Mouse (Mus musculus): Measurements from ENCODE around the gene Prr12. TPM values are rescaled to one million over a fixed set of nuclear protein-coding genes. Genes with fewer than 3 reads are reported as not detected.
"Not testable (repeated sequence)": the region's sequence is repeated elsewhere in the genome, so short reads cannot be mapped to it uniquely, and the experiment has no call there.

Gene Prr12
- polyA plus RNA-seq (2011; ENCODE audit: insufficient read depth, insufficient read length, low replicate concordance, missing spikeins) = 8.6 and 14.3 TPM in 2 replicates

DNA sequence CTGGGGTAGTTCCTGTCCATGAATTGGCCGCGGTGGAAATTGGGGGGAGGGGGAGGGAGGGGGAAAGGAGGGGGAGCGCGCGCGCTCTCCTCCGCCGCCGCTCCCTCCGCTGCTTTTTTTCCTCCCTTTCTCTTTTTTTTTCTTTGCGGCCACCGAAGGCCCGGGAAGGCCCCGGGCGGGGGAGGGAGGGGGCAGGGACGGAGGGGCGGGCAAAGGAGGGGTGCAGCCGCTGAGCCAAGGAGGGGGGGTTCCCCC, at the start of gene Prr12:
Gene Prr12 (minus strand): TSS at position 20 of the 255 bp plus-strand sequence.
- Histone ChIP-seq H3K4me1 (ENCODE audit: control insufficient read depth, insufficient read depth, low read length) (peaks cover 5% of the 10 kb centered on the region), H3K4me3 (replicated peaks; ENCODE audit: control insufficient read depth, low read depth, low read length) (peak within 1 kb of the TSS; percentile 69), H3K27ac (ENCODE audit: control insufficient read depth, insufficient read depth, low read depth, low read length, poor library complexity) (peak within 1 kb of the TSS; percentile 92)
- TF ChIP-seq POLR2A (IDR thresholded peaks at IDR 0.05; ENCODE audit: borderline replicate concordance, control insufficient read depth, low read depth, low read length) (no peak), CTCF (IDR thresholded peaks at IDR 0.05; ENCODE audit: control insufficient read depth, insufficient read depth, low read length) (no peak)
- 0% methylated on average over 14 of the region's 18 CpGs for WGBS

DNA sequence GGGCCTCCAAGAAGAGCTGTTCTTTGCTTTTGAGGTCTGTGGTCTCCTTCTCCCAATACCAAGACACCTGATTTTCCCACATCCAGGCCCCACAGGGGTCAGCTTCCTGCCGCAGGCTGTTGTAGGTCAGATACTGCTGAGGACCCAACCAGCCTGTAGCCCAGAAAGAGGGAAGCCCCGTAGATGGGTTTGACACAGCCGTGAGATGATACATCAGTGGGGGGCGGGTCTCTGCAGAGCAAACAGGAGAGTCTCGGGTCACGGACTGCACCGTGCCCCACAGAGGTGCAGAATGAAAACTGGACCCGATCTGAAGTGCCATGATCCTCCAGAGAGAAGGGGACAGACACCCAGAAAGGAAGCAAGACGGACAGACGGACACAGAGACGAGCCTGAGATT, 49.8 kb upstream of the Prr12 start:
- H3K27ac ChIP-seq (ENCODE audit: control insufficient read depth, insufficient read depth, low read depth, low read length, poor library complexity) = no peak overlapping the region
- TF ChIP-seq POLR2A (IDR thresholded peaks at IDR 0.05; ENCODE audit: borderline replicate concordance, control insufficient read depth, low read depth, low read length) (no peak), CTCF (IDR thresholded peaks at IDR 0.05; ENCODE audit: control insufficient read depth, insufficient read depth, low read length) (no peak)
- H3K4me1 ChIP-seq (ENCODE audit: control insufficient read depth, insufficient read depth, low read length) = no peaks in the 10 kb centered on the region
- H3K4me3 ChIP-seq (replicated peaks; ENCODE audit: control insufficient read depth, low read depth, low read length) = no peak overlapping the region
- WGBS = 69% methylated on average over 11 of the region's 11 CpGs

DNA sequence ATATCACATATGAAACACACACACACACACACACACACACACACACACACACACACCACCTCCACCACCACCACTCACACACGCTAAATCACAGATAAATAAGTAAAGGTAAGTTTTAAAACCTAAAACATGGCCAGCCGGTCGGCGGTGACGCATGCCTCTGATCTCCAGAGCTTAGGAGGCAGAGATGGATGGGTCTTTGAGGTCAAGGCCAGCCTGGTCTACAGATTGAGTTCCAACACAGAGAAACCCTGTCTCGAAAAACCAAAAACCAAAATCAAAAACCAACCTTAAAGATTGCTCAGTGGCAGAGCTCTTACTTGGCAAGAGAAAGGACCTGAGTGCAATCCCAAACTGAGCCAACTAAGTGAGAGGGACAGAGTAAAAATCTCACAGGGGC, 47.4 kb upstream of the Prr12 start:
- no peak overlapping the region for H3K27ac ChIP-seq (ENCODE audit: control insufficient read depth, insufficient read depth, low read depth, low read length, poor library complexity)
- 88% methylated on average over 6 of the region's 6 CpGs for WGBS
- no peak for TF ChIP-seq CTCF (IDR thresholded peaks at IDR 0.05; ENCODE audit: control insufficient read depth, insufficient read depth, low read length)
- TF ChIP-seq POLR2A (IDR thresholded peaks at IDR 0.05; ENCODE audit: borderline replicate concordance, control insufficient read depth, low read depth, low read length) = no peak
- H3K4me1 ChIP-seq (ENCODE audit: control insufficient read depth, insufficient read depth, low read length) = no peaks in the 10 kb centered on the region
- H3K4me3 ChIP-seq (replicated peaks; ENCODE audit: control insufficient read depth, low read depth, low read length) = no peak overlapping the region

DNA sequence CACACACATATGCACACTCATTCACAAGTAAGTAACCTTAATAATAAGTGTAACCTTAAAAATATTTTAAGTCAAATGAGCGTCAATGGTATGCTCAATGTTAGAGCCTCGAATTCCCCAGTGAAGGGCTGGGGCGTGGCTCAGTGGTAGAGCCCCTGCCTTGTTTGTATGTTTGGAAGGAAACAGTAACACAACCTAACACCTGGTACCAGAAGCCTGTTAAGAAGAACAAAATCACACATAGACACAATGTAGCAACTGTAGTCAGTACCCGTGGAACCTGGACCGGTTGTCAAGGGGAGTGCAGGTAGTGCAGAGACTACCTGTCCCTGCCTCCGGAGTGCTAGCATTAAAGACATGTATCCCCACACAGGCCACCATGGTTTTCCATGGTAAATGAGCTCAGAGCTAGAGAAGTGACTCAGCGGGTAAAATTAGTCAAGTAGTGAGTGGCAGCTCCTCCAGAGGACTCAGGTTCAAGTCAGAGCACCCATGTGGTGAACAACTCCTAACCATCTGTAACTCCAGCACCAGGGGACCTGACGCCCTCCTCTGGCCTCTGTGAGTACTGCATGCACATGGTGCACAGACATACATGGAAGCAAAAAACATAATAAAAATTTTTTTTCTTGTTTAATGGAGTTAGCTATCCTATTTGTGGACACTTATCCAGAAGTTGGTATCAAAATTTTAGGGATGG, 46.0 kb upstream of the Prr12 start:
- TF ChIP-seq CTCF (IDR thresholded peaks at IDR 0.05; ENCODE audit: control insufficient read depth, insufficient read depth, low read length) = peak; percentile 38
- no peak for TF ChIP-seq POLR2A (IDR thresholded peaks at IDR 0.05; ENCODE audit: borderline replicate concordance, control insufficient read depth, low read depth, low read length)
- WGBS = 83% methylated on average over 8 of the region's 8 CpGs
- H3K27ac ChIP-seq (ENCODE audit: control insufficient read depth, insufficient read depth, low read depth, low read length, poor library complexity) = no peak overlapping the region
- H3K4me3 ChIP-seq (replicated peaks; ENCODE audit: control insufficient read depth, low read depth, low read length) = no peak overlapping the region
- no peaks in the 10 kb centered on the region for H3K4me1 ChIP-seq (ENCODE audit: control insufficient read depth, insufficient read depth, low read length)

DNA sequence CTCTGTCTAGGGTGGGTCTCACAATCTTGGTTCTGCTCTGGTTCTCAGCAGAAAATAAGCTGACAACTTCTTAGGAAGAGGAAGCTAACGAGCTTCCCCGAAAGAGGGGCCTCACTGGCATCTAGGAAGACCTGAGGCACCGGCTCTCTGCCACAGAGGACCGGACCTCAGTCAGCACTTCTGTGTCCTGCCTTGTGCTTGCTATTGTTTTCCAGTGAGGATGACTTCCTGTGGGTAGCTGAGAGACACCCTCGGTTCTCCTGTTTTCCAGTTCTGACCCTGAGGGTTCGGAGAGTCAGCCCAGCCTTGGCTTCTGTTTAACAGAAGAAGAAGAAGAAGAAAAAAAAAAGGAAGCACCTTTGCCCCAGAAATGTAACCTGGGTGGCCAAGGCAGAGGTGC, 44.8 kb upstream of the Prr12 start:
- TF ChIP-seq POLR2A (IDR thresholded peaks at IDR 0.05; ENCODE audit: borderline replicate concordance, control insufficient read depth, low read depth, low read length) (no peak), CTCF (IDR thresholded peaks at IDR 0.05; ENCODE audit: control insufficient read depth, insufficient read depth, low read length) (no peak)
- no peaks in the 10 kb centered on the region for H3K4me1 ChIP-seq (ENCODE audit: control insufficient read depth, insufficient read depth, low read length)
- no peak overlapping the region for H3K4me3 ChIP-seq (replicated peaks; ENCODE audit: control insufficient read depth, low read depth, low read length)
- H3K27ac ChIP-seq (ENCODE audit: control insufficient read depth, insufficient read depth, low read depth, low read length, poor library complexity) = no peak overlapping the region
- 7% methylated on average over 6 of the region's 6 CpGs for WGBS

DNA sequence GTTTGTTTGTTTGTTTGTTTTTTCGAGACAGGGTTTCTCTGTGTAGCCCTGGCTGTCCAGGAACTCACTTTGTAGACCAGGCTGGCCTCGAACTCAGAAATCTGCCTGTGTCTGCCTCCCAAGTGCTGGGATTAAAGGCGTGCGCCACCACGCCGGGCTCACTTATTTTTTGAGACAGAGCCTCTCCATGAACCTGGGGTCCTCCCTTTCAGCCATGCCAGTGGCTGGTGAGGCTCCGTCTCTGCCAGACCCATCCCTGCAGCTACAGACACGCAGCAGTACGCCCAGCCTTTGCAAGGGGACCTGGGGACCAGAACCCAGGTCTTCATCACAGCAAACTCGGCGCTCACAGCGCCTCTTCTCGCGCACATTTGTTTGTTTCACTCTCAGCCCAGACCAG, 43.3 kb upstream of the Prr12 start:
- WGBS = 88% methylated on average over 14 of the region's 14 CpGs
- H3K27ac ChIP-seq (ENCODE audit: control insufficient read depth, insufficient read depth, low read depth, low read length, poor library complexity); H3K4me3 ChIP-seq (replicated peaks; ENCODE audit: control insufficient read depth, low read depth, low read length); H3K4me1 ChIP-seq (ENCODE audit: control insufficient read depth, insufficient read depth, low read length): not testable (repeated sequence)

DNA sequence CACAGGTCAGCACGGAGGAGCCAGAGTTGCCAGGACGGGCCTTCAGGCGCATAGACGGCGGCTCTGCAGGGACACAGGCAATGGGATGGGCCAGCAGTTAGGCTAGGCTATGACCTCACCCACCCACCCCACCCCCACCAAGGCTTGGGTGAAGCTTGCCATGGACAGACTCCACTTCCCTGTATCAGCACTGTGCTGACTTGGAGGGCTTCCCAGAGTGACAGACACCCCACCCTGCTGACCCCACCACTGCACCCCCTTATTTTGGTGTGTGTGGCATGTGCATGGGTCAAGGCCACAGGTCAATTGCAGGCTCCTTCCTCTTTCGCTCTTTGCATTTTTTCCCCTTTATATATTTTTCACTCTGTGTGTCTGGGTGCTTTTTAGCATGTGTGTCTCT, 42.7 kb upstream of the Prr12 start:
- WGBS = 70% methylated on average over 6 of the region's 6 CpGs
- H3K4me1 ChIP-seq (ENCODE audit: control insufficient read depth, insufficient read depth, low read length) = no peaks in the 10 kb centered on the region
- H3K4me3 ChIP-seq (replicated peaks; ENCODE audit: control insufficient read depth, low read depth, low read length) = no peak overlapping the region
- TF ChIP-seq POLR2A (IDR thresholded peaks at IDR 0.05; ENCODE audit: borderline replicate concordance, control insufficient read depth, low read depth, low read length) (no peak), CTCF (IDR thresholded peaks at IDR 0.05; ENCODE audit: control insufficient read depth, insufficient read depth, low read length) (no peak)
- no peak overlapping the region for H3K27ac ChIP-seq (ENCODE audit: control insufficient read depth, insufficient read depth, low read depth, low read length, poor library complexity)

DNA sequence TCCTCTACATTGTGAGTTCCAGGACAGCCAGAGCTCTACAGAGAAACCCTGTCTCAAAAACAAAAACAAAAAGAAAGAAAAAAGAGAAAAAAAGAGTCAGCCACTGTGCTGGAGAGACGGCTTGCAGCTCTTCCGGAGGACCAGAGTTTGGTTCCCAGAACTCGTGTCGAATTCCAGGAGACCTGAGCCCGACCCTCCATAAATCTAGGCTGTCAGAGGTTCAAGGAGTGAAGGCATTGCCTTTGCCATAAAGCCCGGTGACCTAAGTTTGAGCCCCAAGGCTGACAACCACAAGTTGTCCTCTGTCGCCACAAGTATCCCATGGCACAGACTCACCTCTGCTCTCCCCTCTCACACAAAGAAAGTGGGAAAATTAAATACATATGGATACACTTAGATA, 41.4 kb upstream of the Prr12 start:
- TF ChIP-seq CTCF (IDR thresholded peaks at IDR 0.05; ENCODE audit: control insufficient read depth, insufficient read depth, low read length) = no peak
- H3K4me3 ChIP-seq (replicated peaks; ENCODE audit: control insufficient read depth, low read depth, low read length) = no peak overlapping the region
- no peak overlapping the region for H3K27ac ChIP-seq (ENCODE audit: control insufficient read depth, insufficient read depth, low read depth, low read length, poor library complexity)
- WGBS = 72% methylated on average over 7 of the region's 7 CpGs
- no peaks in the 10 kb centered on the region for H3K4me1 ChIP-seq (ENCODE audit: control insufficient read depth, insufficient read depth, low read length)

DNA sequence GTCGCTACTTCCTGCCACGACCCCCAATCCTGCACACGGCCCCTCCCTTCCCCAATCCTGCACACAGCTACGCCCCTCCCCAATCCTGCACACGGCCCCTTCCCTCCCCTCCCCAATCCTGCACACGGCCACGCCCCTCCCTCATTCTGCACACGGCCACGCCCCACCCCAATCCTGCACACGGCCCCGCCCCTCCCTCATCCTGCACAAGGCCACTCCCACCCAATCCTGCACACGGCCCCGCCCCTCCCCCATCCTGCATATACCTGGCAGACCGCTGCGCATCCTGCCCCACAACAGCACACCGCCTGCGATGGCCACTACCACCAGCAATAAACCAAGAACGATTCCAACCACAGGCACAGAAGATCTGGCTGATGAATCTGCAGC, 40.8 kb upstream of the Prr12 start:
- H3K4me1 ChIP-seq (ENCODE audit: control insufficient read depth, insufficient read depth, low read length) = no peaks in the 10 kb centered on the region
- 51% methylated on average over 18 of the region's 18 CpGs for WGBS
- no peak for TF ChIP-seq CTCF (IDR thresholded peaks at IDR 0.05; ENCODE audit: control insufficient read depth, insufficient read depth, low read length)
- TF ChIP-seq POLR2A (IDR thresholded peaks at IDR 0.05; ENCODE audit: borderline replicate concordance, control insufficient read depth, low read depth, low read length) = no peak
- no peak overlapping the region for H3K4me3 ChIP-seq (replicated peaks; ENCODE audit: control insufficient read depth, low read depth, low read length)
- no peak overlapping the region for H3K27ac ChIP-seq (ENCODE audit: control insufficient read depth, insufficient read depth, low read depth, low read length, poor library complexity)
